Mouse (Mus musculus) left cerebral cortex, adult 8-10 months (tissue): ENCODE measurements around the gene Tmem80. TPM values are rescaled to one million over a fixed set of nuclear protein-coding genes. Genes with fewer than 3 reads are reported as not detected.

Source experiments
- DNase-seq, 2 experiments: peaks; one replicate each; pipeline ENCODE4 v3.0.0; 2022; ENCODE audit warnings: low spot score in 2 of 2
- total RNA-seq, 4 experiments: library from RNA; stranded (reverse); gene quantifications; 2 replicates each; pipeline ENCODE4 v1.2.4; 2022

Gene Tmem80
- total RNA-seq: 10 to 100 TPM; 30.2 to 32.2 (median 30.6) TPM

GRCm38 (mm10) chr7:141327469-141328372, at the start of gene Tmem80, which contains the start of gene Deaf1:
Tmem80 (plus strand) TSS chr7:141327739.
Deaf1 (minus strand) TSS chr7:141327690.
- peak; percentile 99 for DNase-seq

GRCm38 (mm10) chr7:141278766-141279590, 48.6 kb upstream of the Tmem80 start, which contains the start of gene Sct:
Sct (minus strand) TSS chr7:141279133.
- DNase-seq: no peak

- DNase-seq: no peak
Observed at GRCm38 (mm10) chr7:141281442-141281841, 46.1 kb upstream of the Tmem80 start.

- no peak for DNase-seq
Observed at GRCm38 (mm10) chr7:141282756-141283155, 44.8 kb upstream of the Tmem80 start.

- no peak for DNase-seq
Observed at GRCm38 (mm10) chr7:141288042-141288441, 39.5 kb upstream of the Tmem80 start.

- DNase-seq: peak in 1 of 2 experiments; percentile 33
Observed at GRCm38 (mm10) chr7:141291921-141292582, 35.5 kb upstream of the Tmem80 start, which contains the start of gene Drd4. Drd4 (plus strand) TSS chr7:141292006.

- no peak for DNase-seq
Observed at GRCm38 (mm10) chr7:141292583-141293388, 34.8 kb upstream of the Tmem80 start.

GRCm38 (mm10) chr7:141293852-141294471, 33.6 kb upstream of the Tmem80 start:
- no peak for DNase-seq

- no peak for DNase-seq
Observed at GRCm38 (mm10) chr7:141294479-141294878, 33.1 kb upstream of the Tmem80 start.

GRCm38 (mm10) chr7:141297926-141298650, 29.5 kb upstream of the Tmem80 start:
- no peak for DNase-seq

GRCm38 (mm10) chr7:141299175-141299574, 28.4 kb upstream of the Tmem80 start:
- DNase-seq: no peak

- DNase-seq: no peak
Observed at GRCm38 (mm10) chr7:141301386-141301785, 26.2 kb upstream of the Tmem80 start.

- DNase-seq: no peak
Observed at GRCm38 (mm10) chr7:141302702-141303268, 24.8 kb upstream of the Tmem80 start.

- no peak for DNase-seq
Observed at GRCm38 (mm10) chr7:141304537-141304936, 23.0 kb upstream of the Tmem80 start.

GRCm38 (mm10) chr7:141314416-141314815, 13.1 kb upstream of the Tmem80 start:
- no peak for DNase-seq

GRCm38 (mm10) chr7:141315076-141315475, 12.5 kb upstream of the Tmem80 start:
- DNase-seq: no peak

- DNase-seq: peak; percentile 33 to 51
Observed at GRCm38 (mm10) chr7:141315974-141316373, 11.6 kb upstream of the Tmem80 start.

GRCm38 (mm10) chr7:141317619-141318132, 9.9 kb upstream of the Tmem80 start:
- DNase-seq: no peak

GRCm38 (mm10) chr7:141319446-141319845, 8.1 kb upstream of the Tmem80 start:
- no peak for DNase-seq
